Mouse (Mus musculus): ENCODE results near the gene Ino80e. TPM values are rescaled to one million over a fixed set of nuclear protein-coding genes. Genes with fewer than 3 reads are reported as not detected.
A peak's percentile ranks its signal among the peaks of the same experiment; 100 is the strongest.

The Ino80e gene
- polyA plus RNA-seq, 2 experiments: 84.3 to 86.7 TPM

DNA sequence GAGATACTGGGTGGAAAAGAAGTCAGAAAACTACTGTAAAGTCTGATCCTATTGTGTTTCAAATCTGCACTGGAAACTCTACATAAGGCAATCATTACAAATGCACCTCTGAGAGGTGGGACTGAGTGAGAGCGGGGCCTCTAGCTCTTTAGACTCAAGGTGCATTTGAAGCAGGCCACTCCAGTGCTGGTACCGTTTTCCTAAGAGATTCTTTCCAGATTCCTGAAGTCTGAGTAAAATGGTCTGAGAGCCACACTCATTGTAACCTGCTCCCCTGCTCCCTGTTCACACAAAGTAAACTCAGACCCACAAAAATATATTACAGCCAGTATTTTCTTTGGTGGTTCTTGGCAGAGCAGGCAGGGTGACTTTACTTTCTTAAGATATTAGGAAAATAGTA, 5.4 kb upstream of the Ino80e start:
- H3K36me3 ChIP-seq (ENCODE audit: control insufficient read depth, insufficient read depth, low read length): peaks cover 88% of the 10 kb centered on the region
- H3K9ac ChIP-seq (ENCODE audit: low read depth, low read length, severe bottlenecking): no peak overlapping the region
- peaks cover 13% of the 10 kb centered on the region for H3K4me1 ChIP-seq (ENCODE audit: control insufficient read depth, insufficient read depth, low read length)
- WGBS: 98% methylated on average over 2 of the region's 2 CpGs
- DNase-seq (ENCODE audit: low spot score) (no peak), ATAC-seq (ENCODE audit: low FRiP score, low read depth) (no peak)
- no peak overlapping the region for H3K4me3 ChIP-seq (replicated peaks; ENCODE audit: low read length)
- no peak overlapping the region for H3K27ac ChIP-seq (replicated peaks; ENCODE audit: low read depth, low read length)
- no peaks in the 10 kb centered on the region for H3K9me3 ChIP-seq (ENCODE audit: control insufficient read depth, low read length)
- H3K27me3 ChIP-seq (ENCODE audit: control insufficient read depth, insufficient read depth, low read length): no peaks in the 10 kb centered on the region
- no peak for TF ChIP-seq POLR2A (IDR thresholded peaks at IDR 0.05; ENCODE audit: borderline replicate concordance, extremely low read depth, insufficient read depth, insufficient read length)
- no peak overlapping the region for H3K4me2 ChIP-seq (replicated peaks; ENCODE audit: low read depth, low read length, severe bottlenecking)

DNA sequence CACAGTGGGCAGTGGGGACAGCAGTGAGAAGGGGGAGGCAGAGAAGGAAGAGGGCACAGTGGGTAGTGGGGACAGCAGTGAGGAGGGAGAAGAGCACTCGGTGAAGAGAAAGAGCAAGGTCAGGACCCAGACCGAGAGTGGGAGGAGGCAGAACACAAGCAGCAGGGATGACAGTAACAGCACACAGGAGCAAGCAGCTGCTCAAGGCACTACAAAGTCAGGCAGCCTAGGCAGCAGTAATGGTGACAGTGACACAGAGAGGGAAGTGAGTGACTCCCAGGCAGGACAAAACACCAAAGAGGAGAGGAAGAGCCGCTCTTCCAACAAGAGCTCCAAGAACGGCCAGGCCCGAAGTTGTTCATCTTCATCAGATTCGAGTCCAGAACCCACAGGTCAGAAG, 1.6 kb upstream of the Ino80e start:
- WGBS: 72% methylated on average over 6 of the region's 6 CpGs
- H3K27ac ChIP-seq (replicated peaks; ENCODE audit: low read depth, low read length): no peak overlapping the region
- ATAC-seq (ENCODE audit: low FRiP score, low read depth) (no peak), DNase-seq (ENCODE audit: low spot score) (no peak)
- peaks cover 62% of the 10 kb centered on the region for H3K36me3 ChIP-seq (ENCODE audit: control insufficient read depth, insufficient read depth, low read length)
- H3K4me1 ChIP-seq (ENCODE audit: control insufficient read depth, insufficient read depth, low read length): peaks cover 19% of the 10 kb centered on the region
- no peaks in the 10 kb centered on the region for H3K27me3 ChIP-seq (ENCODE audit: control insufficient read depth, insufficient read depth, low read length)
- H3K4me3 ChIP-seq (replicated peaks; ENCODE audit: low read length): no peak overlapping the region
- H3K4me2 ChIP-seq (replicated peaks; ENCODE audit: low read depth, low read length, severe bottlenecking): peak overlapping the region; percentile 91
- no peak for TF ChIP-seq POLR2A (IDR thresholded peaks at IDR 0.05; ENCODE audit: borderline replicate concordance, extremely low read depth, insufficient read depth, insufficient read length)
- H3K9me3 ChIP-seq (ENCODE audit: control insufficient read depth, low read length): no peaks in the 10 kb centered on the region
- 0 out of 2 replicates have a peak overlapping the region, but pooled peaks have one; percentile 76 for H3K9ac ChIP-seq (ENCODE audit: low read depth, low read length, severe bottlenecking)

DNA sequence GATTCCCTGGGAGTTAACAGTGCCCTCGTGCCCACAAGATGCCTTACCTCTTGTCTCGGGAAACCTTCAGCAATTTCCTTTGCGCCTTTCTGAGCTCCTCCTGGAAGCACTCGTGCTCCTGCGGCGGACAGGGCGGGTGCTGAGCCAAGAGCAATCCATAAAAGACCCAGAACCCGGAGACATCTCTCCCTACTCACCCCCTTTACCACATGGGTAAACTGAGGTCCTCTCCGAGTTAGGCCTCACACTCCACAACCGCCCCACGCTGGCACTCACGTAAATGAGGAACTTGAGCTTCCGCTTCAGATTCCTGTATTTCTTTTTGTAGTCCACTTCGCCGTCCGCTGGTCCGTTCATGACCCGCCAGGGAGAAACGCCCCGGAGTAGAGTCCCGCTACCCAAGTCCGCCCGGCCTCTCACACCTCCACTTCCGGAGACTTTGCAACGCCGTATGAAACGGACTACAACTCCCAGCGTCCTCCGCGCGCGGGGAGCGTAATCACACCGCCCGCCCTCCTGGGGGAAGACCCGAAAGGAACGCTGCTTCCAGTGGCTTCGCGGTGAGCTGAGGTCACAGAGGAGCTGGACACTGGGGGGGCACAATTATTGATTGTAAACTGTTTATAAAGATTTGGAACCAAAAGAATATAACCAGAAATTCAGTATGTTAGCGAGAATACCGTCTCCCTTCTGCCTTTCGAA, 597 bp downstream of the Ino80e start, which contains the start of gene Hirip3:
Gene Hirip3, plus strand, starts transcription at position 544 of the 702 bp plus-strand sequence.
- peak within 1 kb of the TSS; percentile 91 for H3K4me2 ChIP-seq (replicated peaks; ENCODE audit: low read depth, low read length, severe bottlenecking)

DNA sequence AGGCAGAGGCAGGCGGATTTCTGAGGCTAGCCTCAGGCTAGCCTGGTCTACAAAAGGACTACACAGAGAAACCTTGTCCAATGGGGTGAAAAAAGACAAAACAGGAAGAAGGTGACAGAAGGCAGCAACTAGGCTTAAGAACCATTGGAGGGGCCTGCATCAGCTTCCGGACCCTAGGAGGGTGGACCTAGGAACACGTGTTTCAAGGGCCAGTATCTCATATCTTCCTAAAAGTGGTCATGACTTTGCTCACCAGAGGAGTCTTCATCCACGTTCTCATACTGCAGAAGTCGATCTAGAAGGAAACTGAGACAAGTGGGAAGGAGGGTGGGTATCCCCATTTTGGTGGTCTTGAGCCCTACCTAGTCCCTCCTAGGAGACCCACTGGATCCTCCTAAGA, 1.2 kb downstream of the Ino80e start:
- H3K36me3 ChIP-seq (ENCODE audit: control insufficient read depth, insufficient read depth, low read length): peaks cover 60% of the 10 kb centered on the region

More for the DNA sequence above, 597 bp downstream of the Ino80e start, which contains the start of gene Hirip3:
- ATAC-seq (ENCODE audit: low FRiP score, low read depth) (peak; percentile 92), DNase-seq (ENCODE audit: low spot score) (peak; percentile 96)
- Histone ChIP-seq H3K4me3 (replicated peaks; ENCODE audit: low read length) (peak within 1 kb of the TSS; percentile 77), H3K9me3 (ENCODE audit: control insufficient read depth, low read length) (no peaks in the 10 kb centered on the region), H3K4me1 (ENCODE audit: control insufficient read depth, insufficient read depth, low read length) (peaks cover 19% of the 10 kb centered on the region), H3K9ac (ENCODE audit: low read depth, low read length, severe bottlenecking) (peak within 1 kb of the TSS; percentile 76), H3K27me3 (ENCODE audit: control insufficient read depth, insufficient read depth, low read length) (no peaks in the 10 kb centered on the region), H3K27ac (replicated peaks; ENCODE audit: low read depth, low read length) (peak within 1 kb of the TSS; percentile 79), H3K36me3 (ENCODE audit: control insufficient read depth, insufficient read depth, low read length) (peaks cover 60% of the 10 kb centered on the region)
- WGBS: 3% methylated on average over 42 of the region's 42 CpGs
- peak; percentile 58; the same call in 1 of the 2 replicates for TF ChIP-seq POLR2A (IDR thresholded peaks at IDR 0.05; ENCODE audit: borderline replicate concordance, extremely low read depth, insufficient read depth, insufficient read length)

DNA sequence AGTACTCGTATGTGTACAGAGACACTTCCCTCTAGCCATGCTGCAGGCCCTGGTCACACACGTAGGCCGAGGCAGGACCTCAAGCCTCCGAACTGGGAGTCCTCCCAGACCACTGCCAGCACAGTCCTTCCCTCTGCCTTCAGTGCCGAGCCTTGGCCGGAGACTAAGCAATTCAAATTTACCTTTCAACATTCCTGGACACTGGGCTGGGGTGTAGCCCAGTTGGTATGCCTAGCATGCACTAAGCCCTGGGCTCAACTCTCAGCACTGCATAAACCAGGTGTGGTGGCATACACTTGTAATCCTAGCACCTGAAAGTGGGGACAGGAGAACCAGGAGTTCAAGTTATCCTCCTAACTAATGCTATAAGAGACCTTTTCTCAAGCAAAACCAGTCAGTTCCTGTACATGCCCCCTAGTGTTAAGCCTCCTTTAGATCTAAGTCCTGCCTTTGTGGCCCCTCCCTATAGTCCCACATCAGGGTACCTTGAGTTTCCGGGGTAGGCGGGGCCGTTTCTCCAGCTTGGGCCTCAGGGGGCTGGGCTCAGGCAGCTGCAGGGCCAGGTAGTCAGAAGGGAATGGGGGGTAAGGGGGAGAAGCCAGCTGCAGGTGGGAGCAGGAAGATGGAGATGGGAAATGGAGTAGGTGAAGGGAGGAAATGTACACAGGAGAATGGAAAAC, 5.3 kb downstream of the Ino80e start:
- H3K27ac ChIP-seq (replicated peaks; ENCODE audit: low read depth, low read length): no peak overlapping the region
- DNase-seq (ENCODE audit: low spot score): no peak
- H3K9ac ChIP-seq (ENCODE audit: low read depth, low read length, severe bottlenecking): no peak overlapping the region
- no peaks in the 10 kb centered on the region for H3K9me3 ChIP-seq (ENCODE audit: control insufficient read depth, low read length)
- H3K4me1 ChIP-seq (ENCODE audit: control insufficient read depth, insufficient read depth, low read length): peaks cover 6% of the 10 kb centered on the region; the same call in 1 of the 2 replicates
- H3K36me3 ChIP-seq (ENCODE audit: control insufficient read depth, insufficient read depth, low read length): peaks cover 78% of the 10 kb centered on the region
- WGBS: 81% methylated on average over 9 of the region's 9 CpGs
- ATAC-seq (ENCODE audit: low FRiP score, low read depth): no peak
- no peak overlapping the region for H3K4me3 ChIP-seq (replicated peaks; ENCODE audit: low read length)
- H3K4me2 ChIP-seq (replicated peaks; ENCODE audit: low read depth, low read length, severe bottlenecking): no peak overlapping the region
- H3K27me3 ChIP-seq (ENCODE audit: control insufficient read depth, insufficient read depth, low read length): no peaks in the 10 kb centered on the region
- no peak for TF ChIP-seq POLR2A (IDR thresholded peaks at IDR 0.05; ENCODE audit: borderline replicate concordance, extremely low read depth, insufficient read depth, insufficient read length)

More for the DNA sequence above, 1.2 kb downstream of the Ino80e start:
- Histone ChIP-seq H3K27ac (replicated peaks; ENCODE audit: low read depth, low read length) (no peak overlapping the region; the same call in 1 of the 2 replicates), H3K4me1 (ENCODE audit: control insufficient read depth, insufficient read depth, low read length) (peaks cover 19% of the 10 kb centered on the region), H3K9me3 (ENCODE audit: control insufficient read depth, low read length) (no peaks in the 10 kb centered on the region), H3K4me3 (replicated peaks; ENCODE audit: low read length) (peak overlapping the region; percentile 77), H3K27me3 (ENCODE audit: control insufficient read depth, insufficient read depth, low read length) (no peaks in the 10 kb centered on the region), H3K4me2 (replicated peaks; ENCODE audit: low read depth, low read length, severe bottlenecking) (peak overlapping the region; percentile 91), H3K9ac (ENCODE audit: low read depth, low read length, severe bottlenecking) (peak overlapping the region; percentile 76)
- ATAC-seq (ENCODE audit: low FRiP score, low read depth) (no peak), DNase-seq (ENCODE audit: low spot score) (no peak)
- WGBS: 67% methylated on average over 5 of the region's 5 CpGs
- TF ChIP-seq POLR2A (IDR thresholded peaks at IDR 0.05; ENCODE audit: borderline replicate concordance, extremely low read depth, insufficient read depth, insufficient read length): no peak

Data from limb, embryonic 14.5 days (tissue).